Mouse (Mus musculus) lung, postnatal 0 days (tissue): ENCODE results near the gene Cpne8. TPM values are rescaled to one million over a fixed set of nuclear protein-coding genes. Genes with fewer than 3 reads are reported as not detected.

ENCODE experiments used
- ATAC-seq: fragments of 200-750 bp; cut with Nextera tagmentation; 2 replicates; pipeline ENCODE4 v1.8.0; 2017; ENCODE audit warnings: moderate library complexity
- DNase-seq: peaks from one replicate; pipeline ENCODE4 v3.0.0-alpha.2; 2016; ENCODE audit warnings: low spot score
- H3K27ac ChIP-seq: fragments of 300-500 bp; sonication (generic); 2 replicates; pipeline ENCODE4 v1.5.1; 2014; ENCODE audit warnings: antibody characterized with exemption, mild to moderate bottlenecking, low read length, mixed read lengths
- H3K27me3 ChIP-seq: fragments of 300-500 bp; sonication (generic); replicated peaks from 2 replicates; pipeline ENCODE4 v1.6.1; 2014; ENCODE audit warnings: low read length, mixed read lengths; ENCODE audit not compliant: insufficient read depth
- H3K36me3 ChIP-seq: fragments of 300-500 bp; sonication (generic); 2 replicates; pipeline ENCODE4 v1.6.1; 2014; ENCODE audit warnings: low read length, mixed read lengths; ENCODE audit not compliant: insufficient read depth
- H3K4me1 ChIP-seq: fragments of 300-500 bp; sonication (generic); 2 replicates; pipeline ENCODE4 v1.6.1; 2014; ENCODE audit warnings: antibody characterized with exemption, low read depth, low read length, mixed read lengths; ENCODE audit not compliant: insufficient read depth
- H3K4me2 ChIP-seq: fragments of 300-500 bp; sonication (generic); replicated peaks from 2 replicates; pipeline ENCODE4 v1.6.1; 2014; ENCODE audit warnings: low read depth, mild to moderate bottlenecking, low read length, moderate library complexity, mixed read lengths
- H3K4me3 ChIP-seq: fragments of 300-500 bp; sonication (generic); 2 replicates; pipeline ENCODE4 v1.5.1; 2014; ENCODE audit warnings: low read depth, low read length
- H3K9ac ChIP-seq: fragments of 300-500 bp; sonication (generic); replicated peaks from 2 replicates; pipeline ENCODE4 v1.6.1; 2014; ENCODE audit warnings: low read depth, mild to moderate bottlenecking
- H3K9me3 ChIP-seq: fragments of 300-500 bp; sonication (generic); 2 replicates; pipeline ENCODE4 v1.6.1; 2016; ENCODE audit warnings: low read length, mixed read lengths
- CTCF ChIP-seq: IDR thresholded peaks from 2 replicates; pipeline ENCODE4 v1.5.1; 2016; ENCODE audit warnings: antibody characterized with exemption, mild to moderate bottlenecking
- EP300 ChIP-seq: IDR thresholded peaks from 2 replicates; pipeline ENCODE4 v1.6.1; 2016; ENCODE audit warnings: antibody characterized with exemption, mild to moderate bottlenecking, control low read depth
- WGBS: fragments of 180-500 bp; shearing (Covaris S2); extraction: QIAGEN DNeasy Blood & Tissue Kit; methylation state at CpG from one replicate; pipeline ENCODE4 v1.1.7; 2014; 5-methylcytosine and 5-hydroxymethylcytosine counted together
- polyA plus RNA-seq: library from polyadenylated mRNA; unstranded; fragments of >200 nt; fragmentation: Nextera tagmentation; extraction: Ambion mirVana; gene quantifications from 2 replicates; pipeline ENCODE4 v1.2.1, GENCODE M21; 2015

Cpne8 gene
- polyA plus RNA-seq, 1 experiment from 2014 or later = 46.0 TPM

GRCm38 (mm10) chr15:90463281-90463680, 216.0 kb downstream of the Cpne8 start:
- Histone ChIP-seq H3K4me2 (no peak overlapping the region), H3K36me3 (no peaks in the 10 kb centered on the region), H3K9me3 (no peaks in the 10 kb centered on the region), H3K27ac (no peak overlapping the region), H3K4me1 (no peaks in the 10 kb centered on the region), H3K9ac (no peak overlapping the region), H3K4me3 (no peak overlapping the region), H3K27me3 (no peaks in the 10 kb centered on the region)
- no peak for DNase-seq
- ATAC-seq = no peak
- 57% methylated on average over 2 of the region's 2 CpGs for WGBS
- no peak for TF ChIP-seq EP300
- no peak for TF ChIP-seq CTCF

GRCm38 (mm10) chr15:90446076-90446475, 233.2 kb downstream of the Cpne8 start:
- H3K4me3 ChIP-seq = no peak overlapping the region
- H3K27me3 ChIP-seq = no peaks in the 10 kb centered on the region
- H3K9me3 ChIP-seq = no peaks in the 10 kb centered on the region
- TF ChIP-seq EP300 (no peak), CTCF (no peak)
- no peaks in the 10 kb centered on the region for H3K36me3 ChIP-seq
- no peak overlapping the region for H3K27ac ChIP-seq
- ATAC-seq (no peak), DNase-seq (no peak)
- H3K4me1 ChIP-seq = no peaks in the 10 kb centered on the region
- H3K9ac ChIP-seq = no peak overlapping the region
- WGBS = 64% methylated on average over 1 of the region's 1 CpGs
- H3K4me2 ChIP-seq = no peak overlapping the region
